Mouse (Mus musculus) lung, embryonic 16.5 days (tissue): ENCODE results near the gene Kbtbd13. TPM values are rescaled to one million over a fixed set of nuclear protein-coding genes. Genes with fewer than 3 reads are reported as not detected.
A peak's percentile ranks its signal among the peaks of the same experiment; 100 is the strongest.

Experiments used
- ATAC-seq: fragments of 200-750 bp; cut with Nextera tagmentation; 2 replicates; pipeline ENCODE4 v1.8.0; 2017; ENCODE audit warnings: low read depth, mild to moderate bottlenecking, moderate library complexity
- H3K27ac ChIP-seq: fragments of 300-500 bp; sonication (generic); 2 replicates; pipeline ENCODE4 v1.5.1; 2014; ENCODE audit warnings: mild to moderate bottlenecking, control low read depth, low read length
- H3K27me3 ChIP-seq: fragments of 300-500 bp; sonication (generic); 2 replicates; pipeline ENCODE4 v1.6.1; 2014; ENCODE audit warnings: low read depth, low read length, mixed read lengths; ENCODE audit not compliant: control insufficient read depth, insufficient read depth
- H3K36me3 ChIP-seq: fragments of 300-500 bp; sonication (generic); 2 replicates; pipeline ENCODE4 v1.6.1; 2014; ENCODE audit warnings: low read length; ENCODE audit not compliant: control insufficient read depth, insufficient read depth
- H3K4me1 ChIP-seq: fragments of 300-500 bp; sonication (generic); replicated peaks from 2 replicates; pipeline ENCODE4 v1.6.1; 2014; ENCODE audit warnings: low read length, mixed read lengths; ENCODE audit not compliant: control insufficient read depth, insufficient read depth
- H3K4me2 ChIP-seq: fragments of 300-500 bp; sonication (generic); 2 replicates; pipeline ENCODE4 v1.6.1; 2014; ENCODE audit warnings: low read depth, low read length, control low read depth
- H3K4me3 ChIP-seq: fragments of 300-500 bp; sonication (generic); 2 replicates; pipeline ENCODE4 v1.5.1; 2014; ENCODE audit warnings: mild to moderate bottlenecking, low read length, control low read depth
- H3K9ac ChIP-seq: fragments of 300-500 bp; sonication (generic); 2 replicates; pipeline ENCODE4 v1.6.1; 2014; ENCODE audit warnings: low read length, control low read depth
- H3K9me3 ChIP-seq: fragments of 300-500 bp; sonication (generic); 2 replicates; pipeline ENCODE4 v1.6.1; 2016; ENCODE audit warnings: low read length; ENCODE audit not compliant: control insufficient read depth
- WGBS: fragments of 180-500 bp; shearing (Covaris S2); extraction: QIAGEN DNeasy Blood & Tissue Kit; methylation state at CpG from one replicate; pipeline ENCODE4 v1.1.7; 2014; 5-methylcytosine and 5-hydroxymethylcytosine counted together
- polyA plus RNA-seq: library from polyadenylated mRNA; unstranded; fragments of >200 nt; fragmentation: Nextera tagmentation; extraction: Ambion mirVana; gene quantifications from 2 replicates; pipeline ENCODE4 v1.2.1, GENCODE M21; 2015

The Kbtbd13 gene
- polyA plus RNA-seq, 1 experiment from 2014 or later = 4.7 TPM

- Histone ChIP-seq H3K27ac (no peak overlapping the region), H3K9ac (no peak overlapping the region), H3K4me1 (no peaks in the 10 kb centered on the region), H3K27me3 (no peaks in the 10 kb centered on the region), H3K36me3 (no peaks in the 10 kb centered on the region), H3K4me3 (no peak overlapping the region), H3K4me2 (no peak overlapping the region), H3K9me3 (no peaks in the 10 kb centered on the region)
- WGBS = 73% methylated on average over 24 of the region's 24 CpGs
- no peak for ATAC-seq
Observed at GRCm38 (mm10) chr9:65371756-65372155, 19.7 kb downstream of the Kbtbd13 start.

GRCm38 (mm10) chr9:65365721-65366120, 25.7 kb downstream of the Kbtbd13 start:
- 74% methylated on average over 7 of the region's 7 CpGs for WGBS

GRCm38 (mm10) chr9:65363684-65364083, 27.8 kb downstream of the Kbtbd13 start:
- H3K36me3 ChIP-seq = peaks cover 15% of the 10 kb centered on the region
- ATAC-seq = no peak
- no peak overlapping the region for H3K9ac ChIP-seq
- no peak overlapping the region for H3K4me3 ChIP-seq
- H3K9me3 ChIP-seq = no peaks in the 10 kb centered on the region
- no peak overlapping the region for H3K27ac ChIP-seq
- no peaks in the 10 kb centered on the region for H3K4me1 ChIP-seq
- H3K27me3 ChIP-seq = no peaks in the 10 kb centered on the region
- WGBS = 26% methylated on average over 9 of the region's 9 CpGs
- H3K4me2 ChIP-seq = no peak overlapping the region

More at GRCm38 (mm10) chr9:65365721-65366120, 25.7 kb downstream of the Kbtbd13 start:
- ATAC-seq = no peak
- Histone ChIP-seq H3K4me1 (no peaks in the 10 kb centered on the region), H3K4me3 (no peak overlapping the region), H3K9ac (no peak overlapping the region), H3K27ac (no peak overlapping the region), H3K9me3 (no peaks in the 10 kb centered on the region), H3K27me3 (no peaks in the 10 kb centered on the region), H3K36me3 (peaks cover 5% of the 10 kb centered on the region; the same call in 1 of the 2 replicates), H3K4me2 (no peak overlapping the region)

- Histone ChIP-seq H3K27me3 (no peaks in the 10 kb centered on the region), H3K27ac (peak within 1 kb of the TSS; percentile 40), H3K9me3 (no peaks in the 10 kb centered on the region), H3K4me2 (no peak within 1 kb of the TSS), H3K36me3 (peaks cover 35% of the 10 kb centered on the region), H3K4me3 (no peak within 1 kb of the TSS), H3K4me1 (no peaks in the 10 kb centered on the region), H3K9ac (no peak within 1 kb of the TSS)
- WGBS = 70% methylated on average over 16 of the region's 16 CpGs
- ATAC-seq = peak; percentile 38; the same call in 1 of the 2 replicates
Observed at GRCm38 (mm10) chr9:65360641-65361448, 30.6 kb downstream of the Kbtbd13 start, which contains the start of gene Ubap1l. TSS of gene Ubap1l (plus strand) at chr9:65361041.

- no peak overlapping the region for H3K4me2 ChIP-seq
- H3K9me3 ChIP-seq = no peaks in the 10 kb centered on the region
- H3K4me1 ChIP-seq = no peaks in the 10 kb centered on the region
- no peak overlapping the region for H3K9ac ChIP-seq
- H3K36me3 ChIP-seq = peaks cover 40% of the 10 kb centered on the region
- no peak for ATAC-seq
- H3K27me3 ChIP-seq = no peaks in the 10 kb centered on the region
- H3K4me3 ChIP-seq = no peak overlapping the region
- H3K27ac ChIP-seq = no peak overlapping the region
- 70% methylated on average over 1 of the region's 1 CpGs for WGBS
Observed at GRCm38 (mm10) chr9:65358956-65359480, 32.4 kb downstream of the Kbtbd13 start.

- Histone ChIP-seq H3K36me3 (peaks cover 40% of the 10 kb centered on the region), H3K4me3 (no peak overlapping the region)
- ATAC-seq = no peak
Observed at GRCm38 (mm10) chr9:65356971-65357370, 34.5 kb downstream of the Kbtbd13 start.

GRCm38 (mm10) chr9:65356561-65356960, 34.9 kb downstream of the Kbtbd13 start:
- H3K36me3 ChIP-seq = peaks cover 40% of the 10 kb centered on the region
- no peaks in the 10 kb centered on the region for H3K9me3 ChIP-seq
- ATAC-seq = no peak
- no peak overlapping the region for H3K4me3 ChIP-seq
- WGBS = 84% methylated on average over 7 of the region's 7 CpGs
- no peak overlapping the region for H3K9ac ChIP-seq
- no peak overlapping the region for H3K27ac ChIP-seq
- H3K27me3 ChIP-seq = no peaks in the 10 kb centered on the region
- H3K4me2 ChIP-seq = no peak overlapping the region
- H3K4me1 ChIP-seq = no peaks in the 10 kb centered on the region

More at GRCm38 (mm10) chr9:65356971-65357370, 34.5 kb downstream of the Kbtbd13 start:
- Histone ChIP-seq H3K27me3 (no peaks in the 10 kb centered on the region), H3K27ac (no peak overlapping the region), H3K9ac (no peak overlapping the region), H3K4me1 (no peaks in the 10 kb centered on the region), H3K9me3 (no peaks in the 10 kb centered on the region), H3K4me2 (no peak overlapping the region)
- 95% methylated on average over 2 of the region's 2 CpGs for WGBS

- ATAC-seq = no peak
- no peak overlapping the region for H3K27ac ChIP-seq
- 89% methylated on average over 5 of the region's 5 CpGs for WGBS
Observed at GRCm38 (mm10) chr9:65353251-65353650, 38.2 kb downstream of the Kbtbd13 start.

GRCm38 (mm10) chr9:65347112-65347850, 44.2 kb downstream of the Kbtbd13 start:
- Histone ChIP-seq H3K4me2 (peak overlapping the region; percentile 91), H3K4me1 (peaks cover 8% of the 10 kb centered on the region), H3K4me3 (peak overlapping the region; percentile 84), H3K27ac (peak overlapping the region; percentile 98), H3K27me3 (no peaks in the 10 kb centered on the region), H3K36me3 (no peaks in the 10 kb centered on the region), H3K9me3 (peaks cover 6% of the 10 kb centered on the region; the same call in 1 of the 2 replicates), H3K9ac (peak overlapping the region; percentile 96)
- ATAC-seq = no peak
- WGBS = 33% methylated on average over 8 of the region's 8 CpGs

More at GRCm38 (mm10) chr9:65353251-65353650, 38.2 kb downstream of the Kbtbd13 start:
- Histone ChIP-seq H3K9me3 (no peaks in the 10 kb centered on the region), H3K4me1 (no peaks in the 10 kb centered on the region), H3K27me3 (no peaks in the 10 kb centered on the region), H3K36me3 (peaks cover 23% of the 10 kb centered on the region), H3K9ac (no peak overlapping the region), H3K4me2 (no peak overlapping the region), H3K4me3 (no peak overlapping the region)
